Mouse (Mus musculus) MEL (cell line): Measurements from ENCODE around the gene Prr22. TPM values are rescaled to one million over a fixed set of nuclear protein-coding genes. Genes with fewer than 3 reads are reported as not detected.

Experiments used
- DNase-seq: peaks from one replicate; pipeline ENCODE4 v3.0.0; 2011; ENCODE audit warnings: low read depth, low spot score
- H3K27ac ChIP-seq: 2 replicates; pipeline ENCODE4 v1.5.1; 2012; ENCODE audit warnings: low read depth, mild to moderate bottlenecking, control low read depth, low read length, moderate library complexity; ENCODE audit not compliant: control insufficient read depth
- H3K27me3 ChIP-seq, 2 experiments: fragments of 150-350 bp in 1 of 2; sonication (generic) in 1 of 2; 2 replicates each; pipeline ENCODE4 v1.6.1; 2012; ENCODE audit warnings: low read length in 2 of 2, mild to moderate bottlenecking in 2 of 2, improper control_type of control experiment in 1 of 2, moderate library complexity in 1 of 2; ENCODE audit not compliant: insufficient read depth in 2 of 2, control insufficient read depth in 1 of 2
- H3K36me3 ChIP-seq, 2 experiments: 2 replicates each; pipeline ENCODE4 v1.6.1; 2012 to 2014; ENCODE audit warnings: low read length in 2 of 2, improper control_type of control experiment in 1 of 2, inconsistent platforms in 1 of 2, mild to moderate bottlenecking in 1 of 2; ENCODE audit not compliant: insufficient read depth in 2 of 2, control insufficient read depth in 1 of 2
- H3K4me1 ChIP-seq, 2 experiments: fragments of 150-350 bp in 1 of 2; sonication (generic) in 1 of 2; 2 replicates each; pipeline ENCODE4 v1.6.1; 2012; ENCODE audit warnings: low read length in 2 of 2, improper control_type of control experiment in 1 of 2, mild to moderate bottlenecking in 1 of 2; ENCODE audit not compliant: insufficient read depth in 2 of 2, control insufficient read depth in 1 of 2
- H3K4me3 ChIP-seq, 2 experiments: fragments of 150-350 bp in 1 of 2; sonication (generic) in 1 of 2; 2 replicates each; pipeline ENCODE4 v1.5.1; 2012; ENCODE audit warnings: low read depth in 2 of 2, low read length in 2 of 2, mild to moderate bottlenecking in 2 of 2, moderate library complexity in 2 of 2, control low read depth in 1 of 2, improper control_type of control experiment in 1 of 2; ENCODE audit not compliant: control insufficient read depth in 1 of 2, insufficient read depth in 1 of 2
- H3K79me2 ChIP-seq: 2 replicates; pipeline ENCODE4 v1.6.1; 2012; ENCODE audit warnings: mild to moderate bottlenecking, low read length, moderate library complexity; ENCODE audit not compliant: control insufficient read depth, poor library complexity, insufficient read depth
- H3K9ac ChIP-seq: 2 replicates; pipeline ENCODE4 v1.6.1; 2012; ENCODE audit warnings: low read depth, mild to moderate bottlenecking, control low read depth, low read length, moderate library complexity; ENCODE audit not compliant: control insufficient read depth, poor library complexity, severe bottlenecking
- H3K9me3 ChIP-seq: fragments of 150-350 bp; sonication (generic); replicated peaks from 2 replicates; pipeline ENCODE4 v1.6.1; 2012; ENCODE audit warnings: mild to moderate bottlenecking, low read length, improper control_type of control experiment, moderate library complexity; ENCODE audit not compliant: insufficient read depth
- CHD2 ChIP-seq: IDR thresholded peaks from 2 replicates; pipeline ENCODE4 v1.6.1; 2011; ENCODE audit warnings: low read length, improper control_type of control experiment
- CTCF ChIP-seq, 3 experiments: IDR thresholded peaks in 2 of 3; conservative IDR thresholded peaks in 1 of 3; 2 replicates each; pipeline ENCODE4 v1.5.1; 2011 to 2012; ENCODE audit warnings: low read length in 3 of 3, low read depth in 2 of 3, mild to moderate bottlenecking in 2 of 3, improper control_type of control experiment in 1 of 3, inconsistent platforms in 1 of 3, mixed read lengths in 1 of 3, moderate library complexity in 1 of 3; ENCODE audit not compliant: control insufficient read depth in 1 of 3, insufficient read depth in 1 of 3, poor library complexity in 1 of 3, severe bottlenecking in 1 of 3
- E2F4 ChIP-seq: IDR thresholded peaks from 2 replicates; pipeline ENCODE4 v1.6.1; 2011; ENCODE audit warnings: low read depth, low read length, improper control_type of control experiment, borderline replicate concordance
- EP300 ChIP-seq, 2 experiments: IDR thresholded peaks; 2 replicates each; pipeline ENCODE4 v1.6.1; 2011; ENCODE audit warnings: improper control_type of control experiment in 2 of 2, low read length in 2 of 2, low read depth in 1 of 2, mild to moderate bottlenecking in 1 of 2
- HCFC1 ChIP-seq: IDR thresholded peaks from 2 replicates; pipeline ENCODE4 v1.6.1; 2012; ENCODE audit warnings: low read depth, mild to moderate bottlenecking, inconsistent platforms, low read length, improper control_type of control experiment, moderate library complexity
- JUND ChIP-seq: IDR thresholded peaks from 2 replicates; pipeline ENCODE4 v1.6.1; 2011; ENCODE audit warnings: low read depth, mild to moderate bottlenecking, improper control_type of control experiment, low read length
- MAX ChIP-seq: IDR thresholded peaks from 2 replicates; pipeline ENCODE4 v1.6.1; 2011; ENCODE audit warnings: low read length, improper control_type of control experiment
- MAZ ChIP-seq: IDR thresholded peaks from 2 replicates; pipeline ENCODE4 v1.6.1; 2012; ENCODE audit warnings: low read depth, mild to moderate bottlenecking, inconsistent platforms, low read length, improper control_type of control experiment
- MEF2A ChIP-seq: IDR thresholded peaks from 2 replicates; pipeline ENCODE4 v1.6.1; 2014; ENCODE audit warnings: low read depth, mild to moderate bottlenecking, inconsistent platforms, low read length, improper control_type of control experiment; ENCODE audit not compliant: poor library complexity, insufficient replicate concordance, severe bottlenecking; ENCODE audit errors: extremely low read depth
- MXI1 ChIP-seq: IDR thresholded peaks from 2 replicates; pipeline ENCODE4 v1.6.1; 2011; ENCODE audit warnings: mild to moderate bottlenecking, low read depth, low read length, improper control_type of control experiment
- MYB ChIP-seq: IDR thresholded peaks from 2 replicates; pipeline ENCODE4 v1.6.1; 2011; ENCODE audit warnings: mild to moderate bottlenecking, low read depth, low read length, improper control_type of control experiment
- POLR2AphosphoS2 ChIP-seq: IDR thresholded peaks from 2 replicates; pipeline ENCODE4 v1.6.1; 2011; ENCODE audit warnings: low read length, improper control_type of control experiment
- POLR2AphosphoS5 ChIP-seq: IDR thresholded peaks from 2 replicates; pipeline ENCODE4 v1.6.1; 2012; ENCODE audit warnings: low read depth, borderline replicate concordance, mild to moderate bottlenecking, inconsistent platforms, low read length, moderate library complexity, mixed read lengths
- RAD21 ChIP-seq: IDR thresholded peaks from 2 replicates; pipeline ENCODE4 v1.6.1; 2011; ENCODE audit warnings: mild to moderate bottlenecking, low read depth, low read length, improper control_type of control experiment
- SMC3 ChIP-seq: IDR thresholded peaks from 2 replicates; pipeline ENCODE4 v1.6.1; 2011; ENCODE audit warnings: low read depth, low read length, improper control_type of control experiment
- TAL1 ChIP-seq: IDR thresholded peaks from 2 replicates; pipeline ENCODE4 v1.6.1; 2012; ENCODE audit warnings: mild to moderate bottlenecking, inconsistent platforms, low read length, moderate library complexity, mixed read lengths
- USF1 ChIP-seq: IDR thresholded peaks from 2 replicates; pipeline ENCODE4 v1.6.1; 2014; ENCODE audit warnings: low read depth, mild to moderate bottlenecking, inconsistent platforms, low read length, improper control_type of control experiment, moderate library complexity
- polyA plus RNA-seq, 2 experiments: library from polyadenylated mRNA; stranded (reverse) in 1 of 2; unstranded in 1 of 2; fragments of >175 nt in 1 of 2; fragments of >200 nt in 1 of 2; gene quantifications; 2 replicates each; pipeline versions ENCODE4 v1.2.1 to v1.2.4; 2012; ENCODE audit warnings: low replicate concordance in 2 of 2, low read depth in 1 of 2; ENCODE audit not compliant: insufficient read length in 2 of 2, insufficient read depth in 1 of 2, missing spikeins in 1 of 2
- total RNA-seq: library from RNA; depleted of rRNA; stranded (reverse); fragments of 300-350 nt; gene quantifications from 2 replicates; pipeline ENCODE4 v1.2.3, GENCODE M21; 2012

The Prr22 gene
- total and polyA plus RNA-seq, 3 experiments = 1.3 to 5.5 TPM; not detected in 1

- Histone ChIP-seq H3K4me3 (no peak overlapping the region), H3K36me3 (peaks cover 0 to 2% of the 10 kb centered on the region in 2 experiments; a peak in 2 of 4 replicates), H3K4me1 (peaks cover 3 to 4% of the 10 kb centered on the region in 2 experiments; a peak in 1 of 4 replicates), H3K27ac (no peak overlapping the region), H3K79me2 (no peaks in the 10 kb centered on the region), H3K9ac (no peak overlapping the region), H3K9me3 (no peaks in the 10 kb centered on the region), H3K27me3 (no peaks in the 10 kb centered on the region)
- TF ChIP-seq POLR2AphosphoS5 = no peak
- no peak for TF ChIP-seq SMC3
- no peak for TF ChIP-seq MAZ
- TF ChIP-seq E2F4 = no peak
- TF ChIP-seq EP300 (IDR thresholded peaks at IDR 0.05; ENCODE audit: low read depth in 1 of 2, low read length in 2 of 2) = no peak
- no peak for TF ChIP-seq POLR2AphosphoS2
- no peak for TF ChIP-seq CTCF (IDR thresholded peaks at IDR 0.05 in 2 of 3, conservative IDR thresholded peaks at IDR 0.05 in 1 of 3; ENCODE audit: control insufficient read depth in 1 of 3, insufficient read depth in 1 of 3, low read depth in 2 of 3, low read length in 3 of 3, poor library complexity in 1 of 3, severe bottlenecking in 1 of 3)
- no peak for TF ChIP-seq MXI1
- no peak for TF ChIP-seq USF1
- TF ChIP-seq CHD2 = no peak
- no peak for TF ChIP-seq HCFC1
- no peak for TF ChIP-seq MEF2A
- no peak for DNase-seq
These were observed 22.5 kb downstream of the Prr22 start for GRCm38 (mm10) chr17:56792588-56792987.

- Histone ChIP-seq H3K79me2 (no peaks in the 10 kb centered on the region), H3K4me3 (no peak overlapping the region), H3K27ac (no peak overlapping the region), H3K27me3 (no peaks in the 10 kb centered on the region), H3K9me3 (no peaks in the 10 kb centered on the region), H3K9ac (no peak overlapping the region), H3K4me1 (peaks cover 3 to 4% of the 10 kb centered on the region in 2 experiments; a peak in 1 of 4 replicates), H3K36me3 (peaks cover 0 to 2% of the 10 kb centered on the region in 2 experiments; a peak in 2 of 4 replicates)
- no peak for DNase-seq
- no peak for TF ChIP-seq MAX
- TF ChIP-seq TAL1 = 0 out of 2 replicates have a peak, but pooled peaks have one; percentile 17
These were observed 23.7 kb downstream of the Prr22 start for GRCm38 (mm10) chr17:56793614-56794319.

- no peaks in the 10 kb centered on the region for H3K27me3 ChIP-seq
- H3K36me3 ChIP-seq = peaks cover 0 to 2% of the 10 kb centered on the region in 2 experiments; a peak in 2 of 4 replicates
- H3K4me1 ChIP-seq = peaks cover 0 to 3% of the 10 kb centered on the region in 2 experiments; a peak in 1 of 4 replicates
- TF ChIP-seq SMC3 = no peak
- no peak for TF ChIP-seq MYB
- no peak for TF ChIP-seq RAD21
- no peak for TF ChIP-seq JUND
- H3K9ac ChIP-seq = no peak overlapping the region
- H3K79me2 ChIP-seq = no peaks in the 10 kb centered on the region
- no peak overlapping the region for H3K27ac ChIP-seq
- H3K9me3 ChIP-seq = no peaks in the 10 kb centered on the region
- DNase-seq = no peak
- H3K4me3 ChIP-seq = no peak overlapping the region
These were observed 29.2 kb downstream of the Prr22 start for GRCm38 (mm10) chr17:56799276-56799675.
